Mouse (Mus musculus) ES-E14 (cell line): ENCODE measurements around the gene Psmg3.

Experiments
- CHD2 ChIP-seq: IDR thresholded peaks from 2 replicates; pipeline ENCODE4 v1.6.1; 2014; ENCODE audit warnings: mild to moderate bottlenecking, low read depth, low read length, inconsistent platforms
- HCFC1 ChIP-seq: IDR thresholded peaks from 2 replicates; pipeline ENCODE4 v1.6.1; 2012; ENCODE audit warnings: low read length, inconsistent platforms, borderline replicate concordance; ENCODE audit not compliant: insufficient read depth
- ZNF384 ChIP-seq: IDR thresholded peaks from 2 replicates; pipeline ENCODE4 v1.6.1; 2012; ENCODE audit warnings: low read depth, low read length, inconsistent platforms

DNA sequence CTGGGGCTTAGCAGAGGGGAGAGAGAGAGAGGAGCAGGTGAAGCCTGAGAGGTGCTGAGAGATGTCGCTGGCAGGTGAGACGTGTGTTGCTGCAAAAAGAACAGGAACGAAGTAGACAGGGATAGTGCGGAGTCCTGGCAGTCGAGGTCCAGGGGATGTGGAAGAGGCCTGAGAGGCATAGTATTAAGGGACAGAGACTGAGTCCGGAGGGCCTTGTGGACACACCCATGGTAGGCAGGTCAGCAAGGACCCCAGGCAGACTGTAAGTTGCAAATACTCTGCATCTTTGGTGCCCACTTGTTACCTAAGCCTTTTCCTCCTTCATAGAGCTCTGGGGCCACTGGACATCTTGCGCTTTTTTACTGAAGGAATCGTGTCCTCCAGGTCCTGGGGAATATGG lies 25.5 kb downstream of the Psmg3 start:
- TF ChIP-seq CHD2 = no peak
- no peak for TF ChIP-seq HCFC1
- no peak for TF ChIP-seq ZNF384
